Mouse (Mus musculus): ENCODE measurements around the gene Cdk17.

Gene Cdk17

DNA sequence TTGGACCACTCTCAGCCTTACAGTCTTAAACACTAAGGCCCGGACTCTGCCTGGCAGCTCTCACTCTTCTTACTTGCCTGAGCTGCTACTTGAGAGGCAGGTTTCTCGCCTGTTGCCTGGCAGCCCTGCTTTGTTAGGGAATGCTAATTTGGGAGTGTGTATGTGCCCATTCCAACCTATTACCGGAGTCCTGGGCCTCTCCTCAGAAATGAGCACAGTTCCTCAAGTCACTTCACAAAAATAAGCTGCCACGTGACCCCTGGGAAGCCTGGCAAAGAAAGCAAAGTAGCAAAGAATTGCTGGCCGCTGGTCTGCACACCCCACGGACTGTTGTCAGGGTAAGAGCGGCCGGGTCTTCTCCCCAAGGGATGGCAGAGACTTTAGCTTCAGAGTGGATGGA lies 102.8 kb downstream of the Cdk17 start:
- DNase-seq (ENCODE audit: low spot score in 2 of 2), result no peak

DNA sequence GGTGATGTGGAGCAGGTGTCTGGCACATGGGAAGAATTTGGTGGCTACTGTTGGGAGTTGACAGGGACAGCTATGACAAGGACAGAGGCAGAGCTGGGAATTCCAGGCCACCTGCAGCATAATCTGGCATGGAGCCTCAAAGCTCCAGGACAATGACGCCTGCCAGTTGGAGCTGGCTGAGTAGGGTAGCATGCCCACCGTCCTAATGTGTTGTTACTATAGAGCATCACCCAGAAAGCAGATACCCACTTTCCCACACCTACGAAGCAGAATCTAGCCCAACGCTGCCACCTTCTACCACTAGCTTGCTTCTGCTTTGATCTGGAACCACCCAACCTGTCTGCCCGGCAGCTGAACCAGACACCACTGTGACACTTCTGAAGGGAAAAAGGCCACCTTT lies 103.3 kb downstream of the Cdk17 start:
- DNase-seq (ENCODE audit: low spot score in 2 of 2), result no peak

DNA sequence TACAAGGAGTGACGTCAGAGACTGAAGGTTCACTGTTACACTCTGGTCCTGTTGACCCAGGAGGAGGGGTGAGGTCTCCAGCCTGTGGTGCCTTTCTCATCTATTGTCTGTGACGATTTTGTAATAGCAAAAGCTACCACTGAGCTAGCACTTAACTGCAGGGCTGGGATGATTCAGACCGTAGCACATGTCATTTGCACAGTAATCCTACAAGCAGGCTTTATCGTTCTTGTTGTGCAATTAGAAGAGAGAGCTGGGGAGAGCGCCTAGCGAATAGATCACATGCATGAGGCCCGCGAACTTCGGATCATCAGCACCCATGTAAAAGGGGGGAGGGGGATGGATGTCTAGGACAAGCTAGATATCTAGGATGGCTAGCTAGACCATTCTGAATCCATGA lies 105.2 kb downstream of the Cdk17 start:
- DNase-seq (ENCODE audit: low spot score in 2 of 2), result no peak

DNA sequence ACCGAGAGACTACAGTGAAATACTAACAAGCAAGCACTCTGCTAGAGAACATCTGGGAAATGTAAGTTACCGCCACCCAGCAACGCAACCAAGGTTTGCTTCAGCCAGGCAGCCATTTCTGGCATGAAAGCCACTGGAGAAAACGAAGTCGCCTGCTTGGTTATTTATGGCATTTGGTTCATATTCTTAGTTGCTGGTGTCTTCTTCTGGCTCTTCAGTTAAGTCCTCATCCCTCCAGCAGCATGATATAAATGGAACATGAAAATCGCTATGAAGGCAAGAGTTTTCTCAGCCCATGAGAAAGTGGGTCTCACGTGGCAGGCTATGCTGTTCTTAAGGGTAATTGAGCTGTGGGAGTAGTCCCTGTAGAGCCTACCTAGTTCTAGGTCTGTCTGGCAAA lies 105.8 kb downstream of the Cdk17 start:
- DNase-seq (ENCODE audit: low spot score in 2 of 2), result no peak

DNA sequence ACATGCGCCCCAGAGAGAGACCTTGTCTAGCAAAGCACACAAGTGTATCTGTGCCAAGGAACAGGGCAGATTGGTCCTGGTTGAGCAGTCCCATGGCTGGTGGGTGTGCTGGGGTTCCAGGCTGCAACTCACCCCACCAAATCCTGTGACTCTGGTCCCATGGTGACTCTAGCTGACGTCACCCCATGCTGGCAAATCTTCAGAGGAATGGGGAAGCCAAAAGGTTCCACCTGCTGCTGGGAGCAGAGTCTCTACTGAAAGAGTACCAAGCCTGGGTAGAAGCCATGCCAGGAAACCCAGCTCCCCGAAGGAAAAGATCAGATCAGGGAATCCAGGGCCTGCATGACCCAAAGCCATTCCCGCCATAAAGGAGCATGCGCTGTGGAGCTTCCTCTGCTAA lies 106.8 kb downstream of the Cdk17 start:
- DNase-seq (ENCODE audit: low spot score in 2 of 2), result no peak

DNA sequence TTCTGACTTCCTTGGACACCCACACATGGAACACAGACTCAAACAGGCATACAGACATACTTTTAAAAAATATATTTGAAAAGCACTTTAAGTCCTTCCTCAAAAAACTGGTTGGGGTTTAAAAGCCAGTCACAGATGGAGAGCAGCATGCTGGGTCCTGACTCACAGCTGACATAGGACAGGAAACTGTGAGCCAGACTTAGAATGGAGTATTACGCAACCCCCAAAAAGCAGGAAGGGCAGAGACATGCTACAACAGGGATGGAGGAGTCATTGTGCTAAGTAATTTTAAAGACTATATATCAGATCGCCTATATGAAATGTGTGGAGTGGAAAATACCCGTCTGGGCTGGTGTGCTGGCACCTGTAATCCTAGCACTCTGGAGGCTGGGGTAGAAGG lies 107.7 kb downstream of the Cdk17 start:
- DNase-seq (ENCODE audit: low spot score in 2 of 2), result no peak

DNA sequence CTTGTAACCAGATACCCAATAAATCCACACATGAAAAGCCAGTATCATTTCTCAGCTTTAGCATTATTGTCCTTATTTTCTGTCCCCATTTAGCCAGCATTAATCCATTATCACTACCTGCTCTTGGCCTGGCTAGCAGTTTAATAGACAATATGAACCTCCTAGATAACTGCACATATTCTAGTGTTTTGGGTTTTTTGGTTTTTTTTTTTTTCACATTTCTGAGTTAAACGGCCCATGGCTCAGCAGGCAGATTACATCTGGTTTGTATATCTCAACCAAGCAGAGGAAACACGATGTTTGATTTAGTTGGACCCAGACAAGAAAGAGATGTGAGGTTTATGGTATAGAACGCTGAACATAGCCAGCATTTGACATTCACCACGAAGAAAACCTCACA lies 109.1 kb downstream of the Cdk17 start:
- DNase-seq (ENCODE audit: low spot score in 2 of 2), result no peak

DNA sequence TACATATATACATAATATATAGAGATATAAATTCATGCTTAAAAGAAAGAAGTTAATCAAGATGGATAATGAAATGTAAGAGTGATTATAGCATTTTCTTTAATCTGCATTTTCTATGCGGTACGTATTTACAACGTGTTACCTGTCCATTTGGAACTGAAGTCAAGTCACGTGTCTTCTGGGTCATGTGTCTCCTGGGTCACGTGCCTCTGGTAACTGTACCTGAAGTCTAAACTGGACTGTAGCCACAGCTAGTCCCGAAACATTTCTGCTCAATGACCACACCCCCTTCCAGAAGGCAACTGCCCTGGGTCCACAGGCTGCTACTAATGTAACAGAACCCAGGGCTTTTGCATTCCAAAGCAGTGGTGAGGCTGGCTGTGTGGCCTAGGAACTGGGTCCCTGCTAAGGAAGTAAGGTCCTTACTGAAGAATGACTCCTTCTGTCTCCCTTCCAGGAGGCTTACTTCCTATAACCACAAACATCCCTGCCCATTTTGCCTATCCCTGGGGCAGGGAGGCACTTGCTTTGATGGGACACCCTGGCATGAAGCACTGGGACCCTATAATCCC lies 110.3 kb downstream of the Cdk17 start:
- no peak for DNase-seq (ENCODE audit: low spot score in 2 of 2)

DNA sequence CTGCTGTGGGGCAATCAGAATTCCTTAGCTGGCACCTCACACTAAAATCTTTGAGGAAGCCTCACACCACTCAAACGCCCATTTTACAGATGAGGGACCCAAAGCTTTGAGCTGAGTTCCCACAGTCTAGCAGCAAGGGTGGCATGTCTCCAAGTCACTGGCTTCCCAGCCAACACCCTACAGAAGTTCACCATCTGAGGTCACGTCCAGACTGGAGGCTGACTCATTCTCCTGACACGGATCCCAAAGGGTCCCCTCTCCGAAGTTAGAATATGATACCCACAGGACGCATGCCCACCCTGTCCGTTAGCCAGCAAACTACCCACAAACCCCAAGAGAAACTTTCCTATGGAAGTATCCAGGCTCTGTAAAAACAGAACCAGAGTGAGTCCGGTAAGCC lies 111.2 kb downstream of the Cdk17 start:
- peak in 1 of 2 experiments; percentile 68 for DNase-seq (ENCODE audit: low spot score in 2 of 2)

DNA sequence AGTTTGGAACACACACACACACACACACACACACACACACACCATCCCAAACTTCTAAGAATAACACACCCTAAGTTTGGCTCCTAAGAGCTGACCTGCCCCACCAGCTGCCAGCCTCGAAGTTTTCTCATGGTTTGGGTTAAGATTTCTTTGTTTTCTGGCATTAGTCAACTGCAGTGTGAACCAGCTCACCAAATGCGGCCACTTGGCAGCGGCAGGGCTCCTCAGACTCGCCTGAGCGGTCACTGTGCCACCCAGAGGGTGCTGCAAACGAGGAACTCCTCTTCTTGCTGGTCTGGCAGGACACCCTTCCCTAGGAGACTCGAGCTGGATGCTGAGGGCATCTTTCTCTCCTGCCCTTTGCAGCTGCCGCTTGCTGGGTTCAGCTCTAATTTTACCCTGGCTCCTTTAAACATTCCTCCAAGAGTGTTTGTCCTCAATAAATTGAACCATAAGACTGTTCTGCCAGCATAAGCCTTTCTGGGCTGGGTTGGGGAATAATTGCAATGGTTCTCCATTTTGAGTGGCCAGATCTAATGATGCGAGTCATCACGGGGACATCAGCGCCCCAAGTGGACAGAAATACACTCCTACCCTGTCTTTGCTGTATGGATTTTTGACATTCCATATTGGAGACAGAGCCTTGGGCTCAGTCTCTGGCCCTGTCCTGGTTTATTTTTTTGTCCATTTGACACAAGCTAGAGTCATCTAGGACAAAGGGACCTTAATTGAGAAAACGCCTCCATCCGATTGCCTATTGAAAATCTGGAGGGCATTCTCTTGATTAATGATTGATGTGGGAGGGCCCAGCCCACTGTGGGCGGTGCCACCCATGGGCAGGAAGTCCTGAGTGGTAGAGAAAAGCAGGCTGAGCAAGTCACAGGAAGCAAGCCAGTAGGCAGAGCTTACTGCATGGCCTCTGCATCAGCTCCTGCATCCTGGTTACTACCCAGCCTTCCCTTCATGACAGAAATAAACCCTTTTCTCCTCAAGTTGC lies 112.6 kb downstream of the Cdk17 start:
- DNase-seq (ENCODE audit: low spot score in 2 of 2), result no peak

DNA sequence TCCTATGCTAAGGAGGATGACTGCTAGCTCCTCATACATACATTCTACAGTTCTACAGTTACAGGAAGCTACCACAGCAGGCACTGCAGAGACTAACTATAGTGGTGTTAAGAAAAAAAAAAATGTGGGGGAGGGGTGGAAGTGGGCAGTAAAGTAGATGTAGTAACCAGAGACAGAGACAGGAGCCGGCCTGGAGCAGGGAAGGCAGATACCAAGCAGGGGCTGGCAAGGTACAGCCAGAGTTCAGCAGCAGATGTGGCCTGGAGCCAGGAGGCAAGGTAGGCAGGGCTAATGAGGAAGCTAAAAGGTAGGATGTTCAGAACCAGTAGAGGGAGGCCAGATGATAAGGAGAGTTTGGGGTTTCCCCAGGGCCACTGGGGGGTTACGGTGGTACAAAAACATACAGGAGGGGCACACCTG lies 113.6 kb downstream of the Cdk17 start:
- no peak for DNase-seq (ENCODE audit: low spot score in 2 of 2)

DNA sequence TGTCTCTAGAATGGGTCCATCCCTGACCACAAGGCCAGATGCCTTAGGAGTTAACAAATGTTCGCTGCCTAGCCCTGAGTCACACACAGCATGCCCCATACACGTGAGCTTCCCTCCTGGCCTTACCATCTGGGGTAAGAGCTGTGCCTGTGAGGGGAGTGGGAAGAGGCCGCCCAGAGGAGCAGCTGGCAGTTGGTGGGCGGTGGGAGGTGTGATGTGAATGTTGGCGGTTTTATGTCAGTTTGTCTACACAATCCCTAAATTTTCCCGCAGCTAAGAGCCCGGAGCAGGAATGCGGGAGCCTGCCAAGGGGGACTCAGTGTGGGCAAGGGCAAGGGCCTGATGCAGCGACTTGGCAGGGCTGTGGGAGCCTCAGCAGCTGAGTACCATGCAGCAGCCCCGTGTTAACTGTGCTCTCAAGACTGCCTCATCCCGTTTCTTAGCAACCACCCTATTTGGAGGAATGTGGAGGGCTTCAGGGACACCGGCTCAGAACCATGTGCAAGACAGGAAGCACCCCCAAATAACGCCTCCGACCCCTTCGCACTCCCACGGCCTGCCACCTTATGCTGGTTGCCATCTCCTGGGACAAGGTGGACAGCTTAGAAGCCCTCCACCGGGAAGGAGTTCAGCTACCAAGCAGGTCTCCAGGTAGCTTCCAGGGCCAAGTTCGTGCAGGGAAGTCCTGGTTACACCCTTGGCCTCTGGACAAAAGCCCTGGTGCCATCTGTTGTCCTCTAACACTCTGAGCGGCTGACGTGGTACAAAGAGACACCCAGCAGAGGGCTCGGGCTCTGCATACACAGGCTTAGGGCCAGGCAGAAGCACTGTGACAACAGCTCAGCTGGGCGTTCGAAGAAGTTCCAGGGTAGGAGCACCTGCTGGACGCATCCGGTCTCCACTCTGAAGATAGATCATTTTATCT lies 114.8 kb downstream of the Cdk17 start:
- DNase-seq (ENCODE audit: low spot score in 2 of 2), result no peak

DNA sequence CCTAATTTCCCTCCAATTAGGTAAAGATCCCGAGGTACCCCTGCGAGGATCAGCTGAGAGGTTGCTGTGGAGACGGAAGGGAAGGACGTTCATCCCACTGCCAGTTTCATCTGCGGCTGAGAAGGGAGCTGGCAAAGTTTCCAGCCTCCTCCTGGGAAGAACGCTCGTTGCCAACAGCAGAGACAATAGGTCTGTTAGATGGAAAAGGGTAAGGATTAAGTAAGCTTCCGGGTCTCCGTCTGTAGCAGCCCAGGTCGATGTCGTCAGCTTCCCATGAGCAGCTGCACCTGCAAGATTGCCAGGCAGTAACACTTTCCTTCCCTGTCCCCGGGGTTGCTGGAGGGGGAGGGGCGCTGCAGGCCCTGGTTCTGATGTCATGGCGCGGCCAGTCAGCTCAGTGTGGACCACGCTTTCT lies 115.7 kb downstream of the Cdk17 start:
- peak; percentile 73 to 82 for DNase-seq (ENCODE audit: low spot score in 2 of 2)

DNA sequence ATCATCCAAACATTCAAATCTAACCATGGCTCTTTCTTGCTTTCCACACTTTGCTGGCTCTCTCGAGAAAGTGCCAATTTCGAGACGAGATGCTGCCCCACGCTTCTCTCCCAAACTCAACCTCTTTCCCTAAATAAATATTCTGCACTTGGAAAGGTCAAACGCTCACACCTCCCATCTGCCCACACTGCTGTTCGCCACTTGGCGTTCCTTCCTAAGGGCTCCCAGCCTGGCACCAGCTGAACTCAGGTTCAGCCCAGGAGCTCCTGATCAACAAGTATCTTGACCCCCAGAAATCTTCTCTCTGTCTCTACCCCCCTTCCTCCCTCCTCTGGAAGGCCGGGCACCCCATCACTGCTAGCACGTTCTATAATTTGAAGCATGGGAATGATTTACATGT lies 116.2 kb downstream of the Cdk17 start:
- no peak for DNase-seq (ENCODE audit: low spot score in 2 of 2)

DNA sequence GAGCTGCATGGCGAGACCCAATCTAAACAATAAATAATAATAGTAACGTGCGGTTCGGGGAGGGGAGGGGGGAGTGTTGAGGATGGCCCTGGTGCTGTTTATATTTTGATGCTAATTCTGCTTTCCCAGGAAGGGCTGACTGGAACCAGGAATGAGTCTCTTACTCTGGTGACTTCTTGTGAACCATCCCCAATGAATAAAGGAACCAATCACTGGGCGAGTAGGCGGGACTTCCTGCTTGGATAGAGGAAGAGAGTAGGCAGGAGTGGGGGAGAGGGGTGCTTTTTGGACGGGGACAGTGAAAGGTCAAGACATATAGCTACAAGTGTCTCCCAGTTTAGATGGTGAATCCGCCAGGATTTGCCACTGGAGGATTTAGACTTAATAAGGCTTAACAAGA lies 117.7 kb downstream of the Cdk17 start:
- no peak for DNase-seq (ENCODE audit: low spot score in 2 of 2)

DNA sequence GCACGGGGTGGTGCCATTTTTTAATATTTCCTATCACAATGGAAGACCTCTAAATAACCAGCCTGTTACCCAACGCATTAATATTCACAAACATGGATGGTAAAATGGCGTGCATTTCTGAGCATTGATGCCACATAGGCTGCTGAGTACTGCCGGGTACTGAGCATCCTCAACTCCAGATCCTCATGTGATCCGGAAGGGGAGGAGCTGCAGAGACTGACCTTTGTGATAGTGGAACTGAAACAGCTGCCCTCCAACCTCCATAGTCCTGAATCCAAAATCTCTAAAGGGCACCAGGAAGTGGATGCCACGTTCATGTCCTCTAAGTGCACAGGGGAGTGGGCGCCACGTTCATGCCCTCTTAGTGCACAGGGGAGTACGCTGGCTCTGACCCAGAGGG lies 118.4 kb downstream of the Cdk17 start:
- no peak for DNase-seq (ENCODE audit: low spot score in 2 of 2)

DNA sequence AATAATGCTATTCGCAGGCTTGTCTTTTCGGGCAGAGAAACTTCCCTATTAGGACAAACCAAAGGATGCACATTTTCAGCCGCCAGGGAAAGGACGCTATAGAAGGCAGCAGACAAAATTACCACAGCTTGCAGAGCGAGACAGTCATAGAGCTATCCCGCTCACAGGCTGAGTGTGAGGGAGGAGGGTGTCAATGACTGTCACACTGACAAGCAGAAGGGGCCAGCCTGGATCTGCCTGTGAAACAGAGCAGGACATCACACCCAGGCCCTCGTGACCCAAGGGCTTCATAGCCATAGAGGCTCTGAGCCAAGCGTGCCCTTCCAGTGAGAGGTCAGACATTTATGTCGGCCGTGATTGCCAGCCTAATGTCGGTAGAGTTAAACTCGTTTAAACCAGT lies 119.9 kb downstream of the Cdk17 start:
- DNase-seq (ENCODE audit: low spot score in 2 of 2), result no peak

DNA sequence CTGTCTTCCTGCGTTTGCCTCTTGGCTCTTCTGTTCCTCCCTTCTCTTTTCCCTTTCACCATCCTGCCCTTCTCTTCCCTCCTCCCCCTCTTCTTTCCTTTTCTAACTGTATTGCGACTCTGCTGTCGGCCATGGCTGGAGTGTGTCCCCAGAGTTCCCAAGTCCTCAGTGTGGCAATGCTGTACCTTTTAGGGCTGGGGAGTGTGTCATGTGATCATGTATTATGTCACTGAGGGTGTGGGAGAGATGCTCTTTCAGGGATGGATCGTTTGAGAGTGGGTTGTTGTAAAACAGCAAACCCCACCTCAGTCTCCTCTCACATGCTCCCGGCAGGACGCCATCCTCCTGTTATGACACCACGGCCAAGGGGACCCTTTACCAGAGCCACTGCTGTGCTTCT lies 120.4 kb downstream of the Cdk17 start:
- no peak for DNase-seq (ENCODE audit: low spot score in 2 of 2)

DNA sequence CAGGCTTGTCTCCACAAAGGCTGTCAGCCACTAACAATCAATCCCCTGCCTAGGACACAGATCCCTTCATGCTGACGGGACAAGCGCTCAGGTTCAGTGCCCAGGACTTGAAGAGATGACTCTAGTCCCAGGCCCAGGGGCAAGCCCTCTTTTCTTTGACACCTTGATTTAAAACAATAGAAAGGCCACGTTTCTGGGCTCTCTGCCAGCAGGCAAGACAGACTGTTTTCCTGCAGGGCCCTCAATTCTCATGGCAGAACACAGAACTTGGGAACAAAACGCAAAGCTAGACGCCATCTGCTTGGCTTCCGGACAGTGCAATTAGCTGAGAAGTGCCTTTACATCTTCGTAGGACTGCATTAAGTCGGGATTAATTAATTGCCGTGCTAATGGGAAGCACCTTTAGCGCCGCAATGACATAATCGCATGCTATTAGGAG lies 121.9 kb downstream of the Cdk17 start:
- peak; percentile 73 to 75 for DNase-seq (ENCODE audit: low spot score in 2 of 2)

DNA sequence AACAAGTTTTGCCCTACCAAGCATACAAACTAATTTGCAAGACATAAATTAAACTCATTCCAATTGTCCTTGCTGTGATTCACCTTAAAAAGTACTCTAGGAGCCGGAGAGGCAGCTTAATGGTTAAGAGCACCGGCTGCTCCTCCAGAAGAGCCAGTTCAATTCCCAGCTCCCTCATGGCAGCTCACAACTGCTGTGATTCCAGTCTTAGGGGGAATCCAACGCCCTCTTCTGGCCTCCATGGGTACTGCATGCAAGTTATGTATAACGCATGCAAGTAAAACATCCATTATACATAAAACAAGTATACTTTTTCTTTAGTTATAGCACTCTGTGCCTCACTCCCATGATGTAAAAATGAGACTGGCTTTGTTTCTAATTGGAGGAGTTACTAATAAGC lies 122.6 kb downstream of the Cdk17 start:
- no peak for DNase-seq (ENCODE audit: low spot score in 2 of 2)

DNA sequence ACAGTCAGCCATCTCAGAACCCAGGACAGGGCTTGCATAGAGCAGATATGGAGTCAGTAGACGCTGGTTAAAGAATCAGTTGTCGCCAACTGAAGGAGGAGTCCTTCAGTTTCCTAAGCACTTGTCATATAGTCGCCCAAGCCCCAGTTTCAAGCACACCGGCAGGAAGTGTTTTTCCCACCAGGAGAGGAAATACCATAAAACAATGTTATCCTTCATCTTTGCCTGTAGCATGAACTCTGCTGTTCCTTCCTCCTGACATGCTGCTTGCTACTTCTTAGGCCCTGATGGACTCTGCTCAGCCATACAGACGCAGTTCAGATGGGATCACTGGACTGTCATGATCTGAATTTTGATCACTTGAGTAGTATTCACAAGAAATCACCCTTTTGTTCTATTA lies 124.8 kb downstream of the Cdk17 start:
- peak in 1 of 2 experiments; percentile 68 for DNase-seq (ENCODE audit: low spot score in 2 of 2)

DNA sequence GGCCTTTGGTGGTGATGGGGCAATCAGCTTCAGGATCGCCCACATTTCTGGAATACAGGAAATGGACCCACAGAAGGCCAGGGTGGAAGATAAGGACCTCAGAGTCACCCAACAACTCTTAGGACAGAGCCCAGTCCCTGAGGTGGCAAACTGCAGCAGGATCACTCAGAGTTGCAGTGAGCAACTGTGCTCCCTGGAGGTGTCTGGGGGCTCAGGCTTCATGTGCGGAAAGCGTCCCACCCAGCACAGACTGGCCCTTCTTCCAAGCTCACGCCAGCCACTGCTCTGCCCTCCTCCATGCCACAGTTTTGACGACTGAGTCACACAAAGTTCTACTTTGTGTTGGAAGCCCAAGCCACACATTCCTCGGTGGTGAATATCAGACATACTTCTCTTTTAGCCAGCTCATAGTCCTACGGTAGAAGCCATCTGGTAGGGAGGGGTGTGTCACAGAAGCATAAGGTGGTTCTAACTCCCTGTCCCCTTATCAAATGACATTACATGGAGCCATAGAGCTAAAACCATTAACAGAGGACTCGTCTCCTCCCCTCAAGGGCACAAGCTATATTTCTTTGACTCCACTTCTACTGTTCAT lies 127.0 kb downstream of the Cdk17 start:
- DNase-seq (ENCODE audit: low spot score in 2 of 2), result no peak

Data from heart, adult 9 months (tissue).